Mouse (Mus musculus) skeletal muscle tissue, adult 2 months (tissue): ENCODE results near the gene Mfsd5.

Source experiments
- DNase-seq: peaks from one replicate; pipeline ENCODE4 v3.0.0-alpha.2; 2012; ENCODE audit warnings: low read depth, low spot score

Mfsd5 gene

GRCm38 (mm10) chr15:102247252-102248130, 31.8 kb upstream of the Mfsd5 start:
- no peak for DNase-seq

- DNase-seq = no peak
Observed at GRCm38 (mm10) chr15:102248131-102248811, 31.0 kb upstream of the Mfsd5 start.

GRCm38 (mm10) chr15:102248812-102249191, 30.5 kb upstream of the Mfsd5 start:
- DNase-seq = no peak

- DNase-seq = no peak
Observed at GRCm38 (mm10) chr15:102249251-102249691, 30.0 kb upstream of the Mfsd5 start.

- DNase-seq = no peak
Observed at GRCm38 (mm10) chr15:102249967-102250366, 29.3 kb upstream of the Mfsd5 start.

- no peak for DNase-seq
Observed at GRCm38 (mm10) chr15:102250521-102250920, 28.7 kb upstream of the Mfsd5 start.

- DNase-seq = no peak
Observed at GRCm38 (mm10) chr15:102255547-102256255, 23.6 kb upstream of the Mfsd5 start.

GRCm38 (mm10) chr15:102256431-102257201, 22.6 kb upstream of the Mfsd5 start:
- no peak for DNase-seq

- no peak for DNase-seq
Observed at GRCm38 (mm10) chr15:102257202-102258075, 21.8 kb upstream of the Mfsd5 start, which contains the start of gene Rarg. Gene Rarg (minus strand): TSS chr15:102257517.

GRCm38 (mm10) chr15:102258076-102258470, 21.2 kb upstream of the Mfsd5 start:
- peak; percentile 57 for DNase-seq

- DNase-seq = no peak
Observed at GRCm38 (mm10) chr15:102258581-102259253, 20.5 kb upstream of the Mfsd5 start.

- DNase-seq = no peak
Observed at GRCm38 (mm10) chr15:102262582-102262981, 16.7 kb upstream of the Mfsd5 start.

GRCm38 (mm10) chr15:102263037-102263436, 16.2 kb upstream of the Mfsd5 start:
- no peak for DNase-seq

GRCm38 (mm10) chr15:102265548-102265947, 13.7 kb upstream of the Mfsd5 start:
- no peak for DNase-seq

- no peak for DNase-seq
Observed at GRCm38 (mm10) chr15:102270274-102270960, 8.8 kb upstream of the Mfsd5 start, which contains the start of gene Gm9918. Gene Gm9918 (plus strand): TSS chr15:102270563.

- DNase-seq = no peak
Observed at GRCm38 (mm10) chr15:102271441-102271840, 7.8 kb upstream of the Mfsd5 start.

GRCm38 (mm10) chr15:102273982-102274716, 5.1 kb upstream of the Mfsd5 start:
- DNase-seq = no peak

- DNase-seq = no peak
Observed at GRCm38 (mm10) chr15:102278726-102279091, 545 bp upstream of the Mfsd5 start.
